8 mouse cellular contexts compared by ENCODE assay signal in the genomic region with DNA sequence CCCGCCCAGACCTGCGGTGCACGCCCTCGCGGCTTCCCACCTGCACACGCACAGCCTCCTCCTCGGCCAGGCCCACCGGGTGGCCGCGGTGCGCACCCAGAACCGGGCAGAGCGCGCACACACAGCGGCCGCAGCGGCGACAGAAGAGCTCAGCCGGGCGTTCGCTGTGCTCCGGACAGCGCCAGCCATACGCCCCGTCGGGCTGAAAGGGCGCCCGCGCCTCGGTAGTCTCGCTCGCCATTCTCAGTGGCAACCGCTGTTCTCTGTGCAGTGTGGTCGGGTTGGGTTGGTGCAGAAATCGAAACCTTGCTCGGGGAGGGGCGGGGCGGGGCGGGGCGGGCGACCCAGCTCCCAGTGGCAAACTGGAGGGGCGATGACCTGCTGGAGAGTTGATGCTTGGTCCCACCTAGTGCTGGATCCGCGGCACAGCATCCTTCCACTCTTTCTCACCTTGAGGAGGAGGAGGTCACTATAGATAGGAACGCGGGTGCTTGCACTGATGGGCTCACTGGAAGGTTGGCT. TPM values are rescaled to one million over a fixed set of nuclear protein-coding genes. Genes with fewer than 3 reads are reported as not detected.
DNase-seq lines count a peak whose midpoint lies in the region; ATAC-seq lines count a peak whose summit lies in the region.

TSS of gene Trim14 (minus strand) at position 302 of the 522 bp plus-strand sequence.

- peak within 1 kb of the TSS; percentile 72 for H3K4me3 ChIP-seq in heart, embryonic 16.5 days (ENCODE audit: low read length)
- H3K4me3 ChIP-seq in stomach, embryonic 16.5 days (replicated peaks; ENCODE audit: low read length): peak within 1 kb of the TSS; percentile 58

- H3K27me3 ChIP-seq in heart, embryonic 16.5 days (ENCODE audit: control insufficient read depth, insufficient read depth, low read length): peaks cover 63% of the 10 kb centered on the region
- peaks cover 22% of the 10 kb centered on the region; the same call in 1 of the 2 replicates for H3K27me3 ChIP-seq in stomach, embryonic 16.5 days (ENCODE audit: control insufficient read depth, insufficient read depth, low read length)

- H3K4me1 ChIP-seq in heart, embryonic 16.5 days (ENCODE audit: control insufficient read depth, insufficient read depth, low read length): peaks cover 8% of the 10 kb centered on the region; the same call in 1 of the 2 replicates
- peaks cover 7% of the 10 kb centered on the region; the same call in 1 of the 2 replicates for H3K4me1 ChIP-seq in stomach, embryonic 16.5 days (ENCODE audit: control insufficient read depth, insufficient read depth, low read length)

- no peaks in the 10 kb centered on the region for H3K9me3 ChIP-seq in heart, embryonic 16.5 days (replicated peaks; ENCODE audit: control insufficient read depth, low read length)
- no peaks in the 10 kb centered on the region for H3K9me3 ChIP-seq in stomach, embryonic 16.5 days (replicated peaks; ENCODE audit: control insufficient read depth, low read length)

- 0 out of 2 replicates have a peak within 1 kb of the TSS, but pooled peaks have one; percentile 2 for H3K27ac ChIP-seq in heart, embryonic 16.5 days (ENCODE audit: low read length)
- H3K27ac ChIP-seq in stomach, embryonic 16.5 days (ENCODE audit: low read length): no peak within 1 kb of the TSS; the same call in 1 of the 2 replicates

- H3K36me3 ChIP-seq in heart, embryonic 16.5 days (ENCODE audit: control insufficient read depth, insufficient read depth): no peaks in the 10 kb centered on the region
- H3K36me3 ChIP-seq in stomach, embryonic 16.5 days (ENCODE audit: control insufficient read depth, insufficient read depth, low read length): no peaks in the 10 kb centered on the region

- WGBS in heart, embryonic 16.5 days: under 1% methylated on average over 46 of the region's 46 CpGs
- WGBS in large intestine, adult 2 months: under 1% methylated on average over 46 of the region's 46 CpGs
- WGBS in stomach, embryonic 16.5 days: under 1% methylated on average over 46 of the region's 46 CpGs

- peak; percentile 50 to 66 for DNase-seq in spleen, adult 18-20 months
- no peak for DNase-seq in spleen, adult 12 weeks (ENCODE audit: low spot score)
- DNase-seq in embryo, embryonic 9.5 days (ENCODE audit: extremely low spot score): peak; percentile 54
- DNase-seq in large intestine, adult 2 months (ENCODE audit: low read depth, low spot score): no peak
- DNase-seq in mesoderm, embryonic 11.5 days (ENCODE audit: low read depth, low spot score): peak; percentile 48
- no peak for DNase-seq in right cerebral cortex, postnatal 10 days (ENCODE audit: low spot score in 2 of 2)

- peak; percentile 68 for ATAC-seq in heart, embryonic 16.5 days (replicated peaks; ENCODE audit: extremely low read depth, insufficient read depth, low FRiP score)
- ATAC-seq in stomach, embryonic 16.5 days (ENCODE audit: insufficient read depth, low FRiP score): peak; percentile 61; the same call in 1 of the 2 replicates

- H3K9ac ChIP-seq in heart, embryonic 16.5 days (ENCODE audit: low read length): peak within 1 kb of the TSS; percentile 69
- H3K9ac ChIP-seq in stomach, embryonic 16.5 days (ENCODE audit: low read length): peak within 1 kb of the TSS; percentile 73

- peak within 1 kb of the TSS; percentile 73 for H3K4me2 ChIP-seq in heart, embryonic 16.5 days (ENCODE audit: low read depth, low read length)
- peak within 1 kb of the TSS; percentile 71 for H3K4me2 ChIP-seq in stomach, embryonic 16.5 days (ENCODE audit: low read depth, low read length)

RNA-seq across cellular contexts. Expression of gene Trim14, which starts in this region (rescaled TPM):
- 1.9 and 4.7 TPM in 2 replicates for polyA plus RNA-seq in heart, embryonic 16.5 days (2015; fragmentation: Nextera tagmentation; extraction: Ambion mirVana)
- polyA plus RNA-seq in large intestine, adult 2 months (2012; rRNA removed): 12.7 and 25.6 TPM in 2 replicates
- 4.4 and 5.7 TPM in 2 replicates for polyA plus RNA-seq in stomach, embryonic 16.5 days (2015; fragmentation: Nextera tagmentation; extraction: Ambion mirVana)

Comparison
In these comparisons a context has a peak if more than half of its experiments do, and no peak if none do; other contexts are left out.
1. DNase-seq: peak in spleen, adult 18-20 months (2 of 2), embryo, embryonic 9.5 days (single experiment) and mesoderm, embryonic 11.5 days (single experiment); none in spleen, adult 12 weeks (single experiment), large intestine, adult 2 months (single experiment) and right cerebral cortex, postnatal 10 days (0 of 2).